Mouse (Mus musculus) C2C12 (cell line): ENCODE measurements around the gene Fam166a.

Source experiments
- CEBPB ChIP-seq: IDR thresholded peaks from one replicate; pipeline ENCODE4 v1.6.1; 2011; ENCODE audit warnings: low read depth, mild to moderate bottlenecking, control low read depth, moderate library complexity
- CTCF ChIP-seq: IDR thresholded peaks from one replicate; pipeline ENCODE4 v1.5.1; 2011; ENCODE audit not compliant: control insufficient read depth, insufficient read depth, insufficient read length
- MYOD1 ChIP-seq: IDR thresholded peaks from one replicate; pipeline ENCODE4 v1.6.1; 2011; ENCODE audit warnings: low read depth; ENCODE audit not compliant: control insufficient read depth, insufficient read length
- MYOG ChIP-seq: IDR thresholded peaks from one replicate; pipeline ENCODE4 v1.6.1; 2011; ENCODE audit not compliant: control insufficient read depth, insufficient read length; ENCODE audit errors: extremely low read depth
- USF1 ChIP-seq: IDR thresholded peaks from one replicate; pipeline ENCODE4 v1.6.1; 2011; ENCODE audit warnings: low read depth, mild to moderate bottlenecking, control low read depth, moderate library complexity

DNA sequence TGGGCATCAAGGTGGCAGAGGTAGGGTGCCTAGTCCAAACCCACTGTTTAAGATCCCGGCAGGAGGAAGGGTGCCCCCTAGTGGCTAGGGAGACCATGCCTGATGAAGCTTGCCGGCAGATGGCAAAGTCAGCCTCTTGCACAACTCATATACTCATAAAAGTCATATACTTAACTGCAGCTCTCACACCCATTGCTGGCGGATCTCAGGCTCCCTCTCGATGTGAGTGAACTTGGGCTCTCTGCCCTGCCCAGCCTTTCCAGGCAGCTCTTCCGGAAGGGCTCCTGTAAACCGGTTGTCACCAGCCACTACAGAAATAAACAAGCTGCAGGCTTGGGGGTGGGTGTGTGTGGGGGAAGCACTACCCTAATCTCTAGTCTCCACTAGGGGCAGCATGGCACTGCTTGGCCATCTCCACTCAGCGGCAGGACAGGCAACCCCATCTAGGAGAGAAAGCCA, 9.9 kb downstream of the Fam166a start:
- peak; percentile 95 for TF ChIP-seq CTCF
- TF ChIP-seq CEBPB: peak; percentile 92
- no peak for TF ChIP-seq MYOD1
- TF ChIP-seq MYOG: no peak
- no peak for TF ChIP-seq USF1
